Mouse (Mus musculus): ENCODE measurements around the gene Clic6.
A peak's percentile ranks its signal among the peaks of the same experiment; 100 is the strongest.

Gene Clic6

DNA sequence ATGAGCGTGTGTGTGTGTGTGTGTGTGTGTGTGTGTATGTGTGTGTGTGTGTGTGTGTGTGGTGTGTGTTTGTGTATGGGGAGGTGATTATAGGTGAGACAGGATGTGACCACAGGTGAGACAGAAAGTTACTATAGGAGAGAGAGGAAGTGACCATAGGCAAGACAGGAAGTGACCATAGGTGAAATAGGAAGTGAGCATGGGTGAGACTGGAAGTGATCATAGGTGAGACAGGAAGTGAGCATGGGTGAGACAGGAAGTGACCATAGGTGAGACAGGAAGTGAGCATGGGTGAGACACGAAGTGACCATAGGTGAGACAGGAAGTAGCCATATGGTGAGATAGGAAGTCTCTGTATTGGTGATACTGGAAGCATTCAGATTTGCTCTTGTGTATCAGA lies 49.7 kb downstream of the Clic6 start:
- no peak for DNase-seq

DNA sequence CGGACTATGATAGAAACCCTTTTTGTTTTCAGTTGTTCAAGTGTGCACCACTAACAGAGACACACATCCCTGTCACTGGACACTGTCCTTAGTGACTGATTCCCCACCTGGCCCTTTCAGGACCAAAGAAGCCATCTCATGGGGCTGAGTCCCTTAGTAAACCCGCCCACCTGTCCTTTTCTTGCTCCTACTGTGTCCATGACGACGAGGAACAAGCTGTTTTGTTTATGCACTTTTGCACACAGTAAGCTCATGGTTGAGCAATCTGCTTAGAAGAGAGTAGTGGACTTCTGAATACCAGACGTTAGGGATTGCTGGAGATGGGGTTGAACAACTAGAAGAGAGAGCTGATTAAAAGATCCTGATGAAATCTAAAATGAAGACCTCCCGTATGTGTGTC lies 52.8 kb downstream of the Clic6 start:
- no peak for DNase-seq

DNA sequence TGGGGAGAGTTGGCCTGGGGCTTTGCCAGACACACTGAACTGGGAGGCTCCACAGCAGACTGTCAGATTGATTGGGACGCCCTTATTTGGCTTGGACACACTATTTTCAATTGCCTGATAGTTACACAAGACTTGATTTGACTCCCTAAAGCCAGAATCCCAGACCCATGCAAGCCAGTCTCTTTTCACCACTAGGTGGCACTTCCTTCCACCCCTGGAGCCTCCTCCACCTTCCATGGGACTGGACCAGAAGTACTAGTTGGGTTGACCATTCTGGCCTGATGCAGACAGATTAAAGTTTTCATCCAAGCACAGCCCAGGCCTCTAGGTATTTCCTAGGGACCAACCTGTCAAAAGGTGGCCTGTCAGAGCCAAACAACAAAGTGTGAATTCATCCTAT lies 58.7 kb downstream of the Clic6 start:
- DNase-seq = peak; percentile 15

DNA sequence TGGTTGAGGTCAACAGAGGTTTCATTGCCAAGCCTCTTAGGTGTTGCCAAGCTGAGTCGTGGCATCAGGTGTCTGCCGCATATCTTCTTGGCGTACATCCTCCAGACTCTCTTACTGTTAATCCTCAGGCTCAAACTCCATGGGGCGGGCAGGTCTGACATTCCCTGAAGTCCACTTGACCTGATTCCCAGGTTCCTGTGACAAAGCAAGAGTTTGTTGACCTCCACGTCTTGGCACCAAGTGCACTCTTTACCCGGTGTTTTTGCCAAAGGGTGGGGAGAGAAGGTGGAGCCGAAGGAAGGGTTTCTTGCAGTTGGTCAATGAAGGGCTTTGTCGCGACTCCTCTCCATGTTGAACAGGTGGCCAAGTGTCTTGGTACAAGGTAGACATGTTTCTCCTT lies 63.1 kb downstream of the Clic6 start:
- no peak for DNase-seq

DNA sequence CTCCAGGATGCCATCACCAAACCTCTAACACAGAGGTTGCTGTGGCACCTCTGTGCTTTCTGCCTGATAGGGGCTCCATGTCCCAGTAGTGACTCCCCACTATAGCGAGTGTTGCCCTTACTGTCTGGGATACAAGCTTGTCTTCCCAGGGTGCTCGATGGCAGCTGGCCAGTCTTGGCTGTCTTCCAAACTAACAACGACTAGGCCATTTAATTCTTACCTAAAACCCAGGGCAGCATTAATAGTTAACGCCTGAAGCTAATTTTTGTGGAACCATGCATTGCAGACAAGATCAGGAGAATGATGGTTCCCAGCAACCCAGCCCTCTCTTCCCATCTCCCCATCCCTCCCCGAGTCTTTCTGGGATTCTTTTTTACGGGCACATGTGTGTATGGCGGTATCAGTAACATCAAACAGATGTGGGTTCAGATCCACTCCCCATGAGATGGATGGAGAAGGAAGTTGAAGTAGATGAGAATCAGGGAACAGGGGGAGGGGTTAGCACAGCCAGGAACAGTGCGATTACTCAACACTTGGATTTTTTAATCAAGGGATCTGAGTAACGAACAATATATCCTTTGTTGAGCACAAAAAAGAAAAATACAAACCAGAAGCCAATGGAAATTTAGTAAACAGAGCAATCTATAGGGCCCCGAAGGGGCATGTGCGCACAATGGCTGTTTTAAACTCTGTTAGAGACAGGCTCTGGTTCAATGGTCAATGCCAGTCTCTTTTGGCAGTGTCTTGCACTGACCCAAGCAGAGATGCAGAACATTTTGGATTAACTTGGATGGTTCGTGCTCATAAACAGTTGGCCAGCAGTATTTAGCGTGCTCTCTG lies 66.0 kb downstream of the Clic6 start:
- DNase-seq = no peak

DNA sequence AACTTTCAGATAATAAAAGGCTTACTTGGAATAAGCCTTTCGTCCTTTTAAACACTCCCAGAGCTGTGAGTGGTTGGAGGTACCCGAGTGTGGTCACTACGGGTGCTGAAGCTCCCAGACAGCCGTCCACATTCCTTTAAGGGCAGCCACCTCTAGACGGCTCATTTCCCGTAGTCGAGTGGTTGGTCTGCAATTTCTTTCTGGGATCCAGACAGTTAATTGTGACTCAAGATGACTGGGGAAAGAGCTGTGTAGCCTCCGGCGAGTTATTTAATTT lies 66.5 kb downstream of the Clic6 start:
- DNase-seq = no peak

DNA sequence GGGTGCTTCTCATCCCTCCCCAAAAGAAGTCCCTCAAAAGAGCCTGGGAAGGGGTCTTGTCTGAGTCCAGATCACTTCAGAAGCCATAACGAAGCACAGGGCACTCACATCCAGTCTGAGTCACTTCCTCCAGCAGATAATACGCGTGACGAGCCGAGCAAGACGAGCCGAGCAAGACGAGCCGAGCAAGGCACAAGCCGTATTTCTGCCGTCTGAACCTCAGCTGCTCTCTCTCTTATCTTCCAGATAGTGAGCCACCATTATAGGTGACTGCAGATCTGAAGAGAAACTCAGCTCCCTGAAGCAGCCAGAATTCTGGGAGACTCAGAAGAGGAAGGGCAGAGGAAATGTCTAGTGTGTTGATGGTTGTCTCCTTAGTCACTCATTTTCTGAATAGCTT lies 67.3 kb downstream of the Clic6 start:
- no peak for DNase-seq

DNA sequence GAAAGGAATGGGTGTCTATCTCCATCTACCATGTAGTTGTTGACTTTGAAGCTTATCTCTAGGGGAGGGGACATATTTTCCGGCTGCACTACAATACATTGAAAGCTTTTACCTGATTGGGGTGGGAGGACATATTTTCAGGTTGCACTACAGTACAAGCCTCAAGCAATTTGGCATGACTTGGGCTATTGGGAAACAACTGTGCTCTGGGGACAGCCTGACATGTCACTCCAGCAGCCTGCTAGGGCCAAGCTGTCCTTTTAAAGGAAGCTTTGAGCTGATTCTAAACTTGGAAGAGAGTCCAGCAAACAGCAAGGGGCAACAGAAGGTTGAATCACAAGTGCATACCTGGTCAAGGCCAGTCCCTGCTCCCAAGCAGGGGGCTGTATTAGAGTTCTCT lies 69.5 kb downstream of the Clic6 start:
- no peak for DNase-seq

DNA sequence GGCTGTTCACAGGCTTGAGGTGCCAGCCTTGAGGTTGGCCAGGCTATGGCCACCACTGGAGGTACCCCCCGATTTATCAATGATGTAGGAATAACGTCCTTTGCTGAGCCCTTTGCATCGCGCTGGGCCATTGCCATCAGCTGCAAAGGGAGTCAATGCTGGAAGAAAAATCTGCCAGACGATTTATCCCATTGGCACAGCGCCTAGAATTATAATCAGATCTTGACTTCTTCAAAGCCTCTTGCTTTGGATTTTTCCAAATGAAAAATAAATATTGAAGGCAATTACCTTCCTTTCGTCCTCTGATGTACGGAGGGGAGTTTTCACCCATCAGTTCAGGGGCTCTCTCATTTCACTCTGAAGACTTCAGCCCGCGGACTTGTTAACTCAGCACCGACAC lies 79.8 kb downstream of the Clic6 start:
- DNase-seq = no peak

DNA sequence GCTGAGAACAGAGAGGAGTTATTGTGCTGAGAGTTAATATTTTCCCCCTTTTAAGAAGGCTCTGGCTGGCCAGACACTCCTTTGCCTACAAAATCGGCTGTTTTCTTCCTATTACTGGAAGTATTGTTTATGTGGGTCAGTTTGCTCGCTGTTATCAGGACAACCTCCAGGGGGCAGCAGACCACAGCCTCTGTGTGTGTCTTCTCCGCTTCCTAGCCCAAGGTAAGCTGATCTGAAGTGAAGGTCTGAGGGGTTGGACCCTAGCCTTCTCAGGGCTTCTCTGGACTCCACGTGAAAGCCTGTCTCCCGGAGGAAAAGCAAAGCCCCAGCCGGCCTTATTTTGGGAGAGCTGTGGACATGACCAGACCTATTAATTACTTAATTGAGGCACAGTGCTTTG lies 80.2 kb downstream of the Clic6 start:
- DNase-seq = peak; percentile 83

DNA sequence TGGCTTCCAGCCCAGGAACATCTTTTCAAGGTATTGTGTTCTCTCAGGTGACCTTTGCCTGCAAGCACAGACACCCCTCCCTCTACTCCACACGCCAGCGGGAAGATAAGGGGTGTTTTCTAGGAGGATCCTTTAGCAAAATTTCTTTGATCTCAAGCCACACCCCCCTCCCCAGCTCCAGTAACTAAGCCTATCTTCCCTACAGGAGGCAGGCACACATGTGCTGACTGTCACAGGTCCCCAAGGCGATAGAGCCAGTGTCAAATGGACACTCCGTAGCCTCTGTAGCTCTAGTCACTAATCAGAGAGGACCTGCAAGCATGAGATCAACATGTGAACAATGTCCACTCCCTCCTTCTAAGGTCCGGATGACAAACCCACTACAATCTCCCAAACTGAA lies 80.6 kb downstream of the Clic6 start:
- DNase-seq = no peak

DNA sequence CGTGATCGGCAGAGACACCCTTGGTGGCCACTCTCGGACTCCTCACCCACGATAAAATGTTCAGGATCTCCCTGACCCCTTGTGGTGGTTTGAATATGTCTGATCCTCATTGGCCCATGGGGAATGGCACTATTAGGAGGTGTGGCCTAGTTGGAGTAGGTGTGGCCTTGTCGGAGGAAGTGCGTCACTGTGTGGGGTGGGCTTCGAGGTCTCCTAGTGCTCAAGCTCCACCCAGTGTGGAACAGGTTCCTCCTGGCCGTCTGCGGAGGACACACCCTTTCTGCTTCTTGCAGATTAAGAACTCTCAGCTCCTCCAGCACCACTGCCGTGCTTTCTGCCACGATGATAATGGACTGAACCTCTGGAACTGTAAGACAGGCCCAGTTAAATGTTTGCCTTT lies 85.7 kb downstream of the Clic6 start:
- DNase-seq = no peak

DNA sequence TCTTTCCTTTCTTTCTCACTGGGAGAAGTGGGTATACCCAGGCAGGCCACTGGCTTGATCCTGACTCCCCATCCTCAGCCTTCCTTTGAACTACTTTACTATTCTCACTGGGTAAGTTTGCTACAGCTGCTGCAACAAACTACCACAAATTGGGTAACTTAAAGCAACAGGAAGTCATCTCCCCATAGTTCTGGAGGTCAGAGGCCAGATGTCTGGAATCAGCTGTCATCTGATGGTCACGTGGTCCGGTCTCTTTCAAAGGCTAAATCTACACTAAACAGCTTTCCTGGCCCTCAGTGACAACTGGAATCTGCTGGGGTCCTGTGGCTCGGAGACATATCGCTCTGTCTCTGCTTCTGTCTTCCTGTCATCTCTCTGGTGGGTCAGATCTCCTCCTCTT lies 87.7 kb downstream of the Clic6 start:
- no peak for DNase-seq

DNA sequence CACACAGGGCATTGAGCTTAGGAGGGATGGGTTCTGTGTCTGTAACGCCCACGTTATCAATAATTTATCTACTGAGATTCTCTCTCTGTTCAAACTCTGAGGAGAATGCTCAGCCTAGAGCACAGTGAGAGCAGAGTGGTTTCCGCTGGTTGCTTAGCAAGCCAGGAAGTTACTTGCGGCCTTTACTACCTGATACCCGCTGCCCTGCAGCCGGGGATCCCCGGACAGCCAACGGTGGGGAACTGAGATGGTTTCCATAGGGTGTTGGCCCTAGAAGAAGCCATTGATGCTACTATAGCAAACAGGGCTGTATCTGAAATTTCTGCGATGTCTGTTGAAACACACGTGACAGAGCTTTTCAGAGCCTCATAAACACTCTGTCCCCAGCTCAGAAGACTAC lies 90.3 kb downstream of the Clic6 start:
- DNase-seq = no peak

DNA sequence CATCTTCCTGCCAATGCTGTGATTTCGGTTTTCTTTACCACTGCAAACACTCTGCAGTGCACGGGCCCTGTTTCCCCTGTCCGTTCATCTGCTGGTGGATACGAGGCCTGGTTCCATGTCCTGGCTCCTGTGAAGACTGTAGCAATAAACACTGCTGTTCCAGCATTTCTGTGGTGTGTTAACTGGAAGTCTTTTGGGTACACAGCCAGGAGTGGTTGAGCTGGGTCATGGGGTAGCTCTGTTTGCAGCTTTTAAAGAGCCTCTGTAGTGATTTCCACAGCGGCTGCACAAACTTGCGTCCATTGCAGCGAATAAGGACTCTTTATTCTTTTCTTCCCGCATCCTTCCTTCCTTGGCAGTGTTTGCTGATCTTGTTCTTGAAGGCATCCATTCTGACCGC lies 91.8 kb downstream of the Clic6 start:
- DNase-seq = no peak

DNA sequence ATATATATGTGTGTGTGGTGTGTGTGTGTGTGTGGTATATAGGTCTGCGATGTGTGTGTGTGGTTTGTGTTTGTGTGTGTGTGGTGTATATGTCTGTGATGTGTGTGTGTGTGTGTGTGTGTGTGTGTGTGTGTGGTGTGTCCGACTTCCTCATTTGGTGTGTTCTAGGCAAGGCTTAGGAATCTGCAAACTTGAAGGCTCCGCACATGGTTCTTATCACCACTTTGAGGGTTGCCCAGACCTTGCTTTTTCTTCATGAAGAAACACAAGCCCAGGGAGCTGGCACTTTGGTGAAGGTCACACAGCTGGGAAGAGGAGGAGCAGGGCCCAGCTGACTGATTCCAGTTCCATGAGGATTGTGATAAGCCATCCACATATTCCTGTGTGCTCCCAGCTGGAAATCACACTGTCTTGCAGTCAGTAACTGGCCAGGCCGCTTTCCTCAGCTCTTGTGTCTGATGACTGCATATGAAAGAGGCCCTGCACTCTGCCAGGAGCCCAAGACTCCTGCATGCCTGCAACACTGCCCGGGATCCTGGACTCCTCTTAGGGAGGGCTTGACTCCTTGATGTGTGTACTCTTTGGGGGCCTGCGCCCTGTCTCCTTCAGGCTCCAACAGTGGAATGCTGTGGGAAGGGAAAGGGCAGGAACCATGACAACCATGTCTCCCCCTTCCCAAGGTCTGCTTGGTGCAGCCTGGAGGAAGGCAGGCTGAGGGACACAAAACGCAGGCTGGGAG lies 93.5 kb downstream of the Clic6 start:
- no peak for DNase-seq

DNA sequence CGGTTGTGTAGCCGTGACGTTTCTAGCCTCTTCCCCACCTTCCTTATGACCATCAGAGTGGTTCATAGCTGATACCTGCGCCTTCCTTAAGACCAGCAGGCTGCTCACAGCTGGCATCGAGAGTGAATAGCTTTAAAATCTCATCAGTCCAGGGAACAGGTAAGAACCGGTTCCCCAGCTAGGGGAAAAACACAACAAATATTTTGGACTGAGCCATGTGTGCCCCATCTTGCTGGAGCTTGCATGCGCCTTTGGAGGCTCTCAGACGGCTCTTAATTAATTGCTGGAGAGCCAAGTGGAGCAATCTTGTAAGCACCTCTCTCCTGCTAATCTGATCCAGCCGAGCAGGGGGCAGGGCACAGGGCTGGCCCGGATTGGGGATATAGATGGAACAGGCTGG lies 95.4 kb downstream of the Clic6 start:
- DNase-seq = no peak

DNA sequence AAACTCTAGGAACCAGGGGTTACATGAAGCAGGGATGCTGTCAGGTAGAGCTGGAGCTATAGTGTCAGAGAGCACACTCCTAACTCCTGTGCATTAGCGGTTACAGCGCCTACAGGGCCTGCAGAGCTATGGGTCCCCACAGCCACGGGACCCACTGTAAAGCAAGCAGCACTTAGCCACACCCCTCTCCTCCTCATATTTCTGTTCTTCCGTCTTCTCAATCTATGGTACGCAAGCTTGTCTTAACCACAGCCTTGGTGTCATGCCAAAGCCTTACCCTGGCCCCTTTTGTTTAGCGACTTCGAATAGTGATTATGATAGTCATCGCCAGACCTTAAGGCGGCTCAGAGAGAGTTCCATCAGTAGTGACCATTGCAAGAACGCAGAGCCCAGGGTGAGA lies 96.2 kb downstream of the Clic6 start:
- no peak for DNase-seq

DNA sequence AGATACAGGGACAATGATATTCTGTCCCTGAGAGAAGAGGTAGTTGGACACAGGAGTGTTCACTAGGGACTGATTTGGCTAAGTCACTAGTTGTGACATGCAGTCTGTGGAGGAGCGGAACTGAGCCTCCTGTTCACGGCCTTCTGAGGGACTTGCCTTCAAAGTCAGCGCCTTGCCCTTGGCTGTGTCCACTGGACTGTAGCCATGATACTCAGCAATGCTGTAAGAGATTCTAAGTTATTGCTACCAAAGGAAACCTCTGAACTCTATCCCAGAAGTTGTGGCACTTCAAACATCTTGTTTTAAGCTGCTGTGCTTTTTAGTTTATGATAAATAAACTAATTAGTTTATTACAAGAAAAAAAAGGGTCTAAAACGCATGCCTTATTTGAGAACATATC lies 102.3 kb downstream of the Clic6 start:
- DNase-seq = no peak

Data from thymus, postnatal 25 days (tissue).